Mouse (Mus musculus) spleen, adult 2 months (tissue): ENCODE measurements around the gene Zfp296. TPM values are rescaled to one million over a fixed set of nuclear protein-coding genes. Genes with fewer than 3 reads are reported as not detected.

ENCODE experiments used
- DNase-seq, 2 experiments: peaks; one replicate each; pipeline versions ENCODE4 v3.0.0 to v3.0.0-alpha.2; 2012 to 2021; ENCODE audit warnings: low spot score in 2 of 2, low read depth in 1 of 2
- H3K27ac ChIP-seq: fragments of 200-500 bp; 2 replicates; pipeline ENCODE4 v1.5.1; 2012; ENCODE audit warnings: low read length, inconsistent platforms; ENCODE audit not compliant: insufficient read depth
- H3K27me3 ChIP-seq: fragments of 200-500 bp; 2 replicates; pipeline ENCODE4 v1.6.1; 2012; ENCODE audit warnings: mild to moderate bottlenecking, moderate library complexity, low read length, inconsistent platforms; ENCODE audit not compliant: control insufficient read depth, insufficient read depth
- H3K36me3 ChIP-seq: fragments of 200-500 bp; 2 replicates; pipeline ENCODE4 v1.6.1; 2012; ENCODE audit warnings: mild to moderate bottlenecking, low read length, inconsistent platforms; ENCODE audit not compliant: control insufficient read depth, insufficient read depth
- H3K4me1 ChIP-seq: fragments of 200-500 bp; 2 replicates; pipeline ENCODE4 v1.6.1; 2011; ENCODE audit warnings: inconsistent platforms; ENCODE audit not compliant: control insufficient read depth, insufficient read depth, insufficient read length
- H3K4me3 ChIP-seq: fragments of 200-500 bp; 2 replicates; pipeline ENCODE4 v1.5.1; 2011; ENCODE audit warnings: mild to moderate bottlenecking, inconsistent platforms; ENCODE audit not compliant: insufficient read depth, insufficient read length; ENCODE audit errors: extremely low read depth
- CTCF ChIP-seq: fragments of 200-500 bp; IDR thresholded peaks from 2 replicates; pipeline ENCODE4 v1.5.1; 2011; ENCODE audit warnings: mild to moderate bottlenecking, inconsistent platforms; ENCODE audit not compliant: insufficient read depth, insufficient read length, insufficient replicate concordance; ENCODE audit errors: extremely low read depth
- POLR2A ChIP-seq: fragments of 200-500 bp; IDR thresholded peaks from 2 replicates; pipeline ENCODE4 v1.6.1; 2011; ENCODE audit warnings: low read depth, low read length, inconsistent platforms
- WGBS: fragments of 180-500 bp; shearing (Covaris S2); methylation state at CpG from one replicate; pipeline ENCODE4 v1.1.7; 2018; 5-methylcytosine and 5-hydroxymethylcytosine counted together
- polyA plus RNA-seq: library from polyadenylated mRNA; depleted of rRNA; stranded (reverse); fragments of >200 nt; gene quantifications from 2 replicates; pipeline ENCODE4 v1.2.3, GENCODE M21; 2012

The Zfp296 gene
- polyA plus RNA-seq, 1 experiment = 20.9 TPM

GRCm38 (mm10) chr7:19542155-19542691 lies 34.9 kb upstream of the Zfp296 start:
- WGBS = 73% methylated on average over 8 of the region's 8 CpGs
- H3K36me3 ChIP-seq = no peaks in the 10 kb centered on the region
- H3K4me3 ChIP-seq = no peak overlapping the region
- no peak for DNase-seq
- TF ChIP-seq CTCF (no peak), POLR2A (no peak)
- H3K4me1 ChIP-seq = peaks cover 7% of the 10 kb centered on the region; the same call in 1 of the 2 replicates
- no peak overlapping the region for H3K27ac ChIP-seq
- H3K27me3 ChIP-seq = no peaks in the 10 kb centered on the region

GRCm38 (mm10) chr7:19543584-19543983 lies 33.5 kb upstream of the Zfp296 start:
- no peak for TF ChIP-seq POLR2A
- TF ChIP-seq CTCF = peak; percentile 44; the same call in 1 of the 2 replicates
- H3K27me3 ChIP-seq = no peaks in the 10 kb centered on the region
- no peaks in the 10 kb centered on the region for H3K36me3 ChIP-seq
- H3K27ac ChIP-seq = no peak overlapping the region
- 27% methylated on average over 6 of the region's 6 CpGs for WGBS
- peaks cover 7% of the 10 kb centered on the region; the same call in 1 of the 2 replicates for H3K4me1 ChIP-seq
- peak in 1 of 2 experiments; percentile 36 for DNase-seq
- no peak overlapping the region for H3K4me3 ChIP-seq

GRCm38 (mm10) chr7:19546007-19546406 lies 31.1 kb upstream of the Zfp296 start:
- Histone ChIP-seq H3K36me3 (no peaks in the 10 kb centered on the region), H3K4me3 (no peak overlapping the region), H3K4me1 (peaks cover 7% of the 10 kb centered on the region; the same call in 1 of the 2 replicates), H3K27ac (no peak overlapping the region), H3K27me3 (no peaks in the 10 kb centered on the region)
- TF ChIP-seq POLR2A (no peak), CTCF (no peak)
- 79% methylated on average over 3 of the region's 3 CpGs for WGBS
- no peak for DNase-seq

- TF ChIP-seq POLR2A (no peak), CTCF (no peak)
- H3K27me3 ChIP-seq = no peaks in the 10 kb centered on the region
- WGBS = 94% methylated on average over 2 of the region's 2 CpGs
- no peak overlapping the region for H3K4me3 ChIP-seq
- DNase-seq = no peak
- H3K27ac ChIP-seq = no peak overlapping the region
- H3K4me1 ChIP-seq = peaks cover 7% of the 10 kb centered on the region; the same call in 1 of the 2 replicates
- no peaks in the 10 kb centered on the region for H3K36me3 ChIP-seq
These were observed 29.6 kb upstream of the Zfp296 start for GRCm38 (mm10) chr7:19547344-19547969.

GRCm38 (mm10) chr7:19549394-19549793 lies 27.7 kb upstream of the Zfp296 start:
- no peak overlapping the region for H3K4me3 ChIP-seq
- H3K27me3 ChIP-seq = no peaks in the 10 kb centered on the region
- H3K27ac ChIP-seq = no peak overlapping the region
- TF ChIP-seq CTCF = no peak
- TF ChIP-seq POLR2A = no peak
- 0 out of 2 replicates have a peak, but pooled peaks cover 2% of the 10 kb centered on the region for H3K36me3 ChIP-seq
- 75% methylated on average over 10 of the region's 10 CpGs for WGBS
- H3K4me1 ChIP-seq = peaks cover 3% of the 10 kb centered on the region; the same call in 1 of the 2 replicates
- no peak for DNase-seq

- Histone ChIP-seq H3K27me3 (no peaks in the 10 kb centered on the region), H3K4me3 (no peak overlapping the region), H3K36me3 (peaks cover 2% of the 10 kb centered on the region; the same call in 1 of the 2 replicates), H3K4me1 (no peaks in the 10 kb centered on the region; the same call in 1 of the 2 replicates), H3K27ac (no peak overlapping the region)
- 92% methylated on average over 5 of the region's 5 CpGs for WGBS
- no peak for DNase-seq
- TF ChIP-seq POLR2A = no peak
- no peak for TF ChIP-seq CTCF
These were observed 25.5 kb upstream of the Zfp296 start for GRCm38 (mm10) chr7:19551634-19552033.

GRCm38 (mm10) chr7:19552443-19552842 lies 24.6 kb upstream of the Zfp296 start:
- no peak for DNase-seq
- H3K27me3 ChIP-seq = no peaks in the 10 kb centered on the region
- peaks cover 2% of the 10 kb centered on the region; the same call in 1 of the 2 replicates for H3K36me3 ChIP-seq
- no peaks in the 10 kb centered on the region for H3K4me1 ChIP-seq
- H3K4me3 ChIP-seq = no peak overlapping the region
- TF ChIP-seq POLR2A (no peak), CTCF (no peak)
- no peak overlapping the region for H3K27ac ChIP-seq
- WGBS = 42% methylated on average over 2 of the region's 2 CpGs
